Mouse (Mus musculus) embryonic fibroblast, embryonic 13.5 days (primary cell): ENCODE measurements at regions not wholly inside any gene's neighbourhood (a gene's known extent, or its start where the extent isn't known, plus 50 kb on each side); places are given as distances from the start of the nearest gene placed in this dataset.

Experiments
- CTCF ChIP-seq: IDR thresholded peaks from 2 replicates; pipeline ENCODE4 v1.5.1; 2011; ENCODE audit warnings: mild to moderate bottlenecking, control low read depth, low read length, moderate library complexity, borderline replicate concordance; ENCODE audit not compliant: insufficient read depth
- POLR2A ChIP-seq: IDR thresholded peaks from 2 replicates; pipeline ENCODE4 v1.6.1; 2011; ENCODE audit warnings: low read depth, mild to moderate bottlenecking, control low read depth, low read length, moderate library complexity

DNA sequence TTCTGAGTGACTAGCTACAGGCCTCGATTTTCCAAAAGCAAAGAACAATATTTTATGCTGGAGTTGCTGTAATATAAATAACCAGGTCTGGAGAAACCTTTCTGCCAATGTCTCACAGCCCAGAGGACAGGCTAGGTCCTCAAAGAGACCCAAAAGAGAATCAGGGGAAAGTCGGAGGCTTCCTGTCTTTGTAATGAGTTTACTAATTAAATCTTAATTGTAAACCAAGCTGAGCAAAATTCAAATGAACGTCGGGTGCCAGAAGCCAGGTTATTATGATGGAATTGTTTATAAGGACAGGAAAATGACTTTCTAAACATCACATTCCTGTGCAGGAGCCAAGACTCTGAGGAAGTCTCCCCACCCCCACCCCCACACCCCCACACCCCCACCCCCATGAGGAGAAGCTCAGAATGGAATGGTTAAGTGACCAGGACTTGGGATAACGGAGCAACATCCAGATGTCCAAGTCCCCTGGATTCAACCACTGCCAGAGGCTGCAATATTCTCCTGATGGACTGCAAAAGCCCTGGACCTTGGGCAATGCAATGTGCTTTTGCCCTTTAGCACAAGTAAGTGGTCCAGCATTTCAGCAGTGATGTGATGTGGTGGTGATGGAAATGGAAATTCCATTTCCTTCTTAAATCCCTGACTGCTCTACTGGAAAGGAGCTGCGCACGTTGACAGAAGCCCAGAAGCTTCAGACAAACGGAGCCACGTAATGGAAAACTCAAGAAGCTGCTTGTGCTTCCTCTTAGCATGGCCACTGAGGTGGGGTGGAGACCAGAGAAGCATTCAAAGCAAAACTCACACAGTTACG is 333.1 kb upstream of the 4930412O13Rik start:
- no peak for TF ChIP-seq POLR2A
- TF ChIP-seq CTCF = no peak
